Mouse (Mus musculus) lung, adult 2 months (tissue): ENCODE data around the gene Sstr4.

ENCODE experiments used
- CTCF ChIP-seq: fragments of 200-500 bp; IDR thresholded peaks from 2 replicates; pipeline ENCODE4 v1.5.1; 2011; ENCODE audit warnings: mild to moderate bottlenecking, low read length, control low read depth; ENCODE audit not compliant: insufficient read depth
- POLR2A ChIP-seq: fragments of 200-500 bp; IDR thresholded peaks from 2 replicates; pipeline ENCODE4 v1.6.1; 2011; ENCODE audit warnings: low read depth, mild to moderate bottlenecking, control low read depth, low read length, borderline replicate concordance; ENCODE audit errors: extremely low read depth

GRCm38 (mm10) chr2:148429001-148429505, 33.9 kb downstream of the Sstr4 start:
- TF ChIP-seq POLR2A (no peak), CTCF (no peak)
